In genomic region chr8:29675870-29676269, GRCm38 (mm10) we compare ENCODE assay signal across 18 mouse cellular contexts.
"Had no signal": no experiment of that assay in that cellular context is flagged by ENCODE, and none has a peak within 500 bp of the region (broad histone marks: within the 10 kb centered on the region; RNA-seq: fewer than 3 reads in every experiment).

No protein-coding gene starts in this region.

- H3K27me3 ChIP-seq: midbrain, embryonic 13.5 days; neural tube, embryonic 13.5 days; neural tube, embryonic 15.5 days had no signal

- H3K9me3 ChIP-seq: midbrain, embryonic 10.5 days; midbrain, embryonic 13.5 days; neural tube, embryonic 13.5 days; neural tube, embryonic 15.5 days had no signal

- H3K4me3 ChIP-seq: midbrain, embryonic 10.5 days; midbrain, embryonic 13.5 days; myocyte; neural tube, embryonic 13.5 days; neural tube, embryonic 15.5 days had no signal

- ATAC-seq: midbrain, embryonic 13.5 days; midbrain, embryonic 16.5 days had no signal

- H3K4me1 ChIP-seq: midbrain, embryonic 10.5 days; midbrain, embryonic 13.5 days; neural tube, embryonic 13.5 days; neural tube, embryonic 15.5 days had no signal

- DNase-seq: lung, adult 18-20 months; lung, embryonic 14.5 days; lung, postnatal 10 days; lung, postnatal 4 days; retina, postnatal 1 day; right cerebral cortex, adult 18-20 months; right cerebral cortex, postnatal 25 days; right cerebral cortex, postnatal 4 days; spleen, adult 18-20 months; thymus, adult 18-20 months; thymus, postnatal 14 days; thymus, postnatal 36 days had no signal

- H3K9ac ChIP-seq: lung, embryonic 14.5 days; midbrain, embryonic 13.5 days; neural tube, embryonic 13.5 days; neural tube, embryonic 15.5 days had no signal

- H3K4me2 ChIP-seq: lung, embryonic 14.5 days; midbrain, embryonic 13.5 days; neural tube, embryonic 13.5 days; neural tube, embryonic 15.5 days had no signal

- H3K27ac ChIP-seq: midbrain, embryonic 10.5 days; midbrain, embryonic 13.5 days; neural tube, embryonic 13.5 days; neural tube, embryonic 15.5 days had no signal

- H3K36me3 ChIP-seq: midbrain, embryonic 10.5 days; midbrain, embryonic 13.5 days; neural tube, embryonic 13.5 days; neural tube, embryonic 15.5 days had no signal
